Mouse (Mus musculus) spleen, postnatal 36 days (tissue): ENCODE results near the gene Clcn1.

Source experiments
- DNase-seq, 2 experiments: peaks; one replicate each; pipeline ENCODE4 v3.0.0; 2022; ENCODE audit warnings: low spot score in 2 of 2, mixed read lengths in 1 of 2

Clcn1 gene

DNA sequence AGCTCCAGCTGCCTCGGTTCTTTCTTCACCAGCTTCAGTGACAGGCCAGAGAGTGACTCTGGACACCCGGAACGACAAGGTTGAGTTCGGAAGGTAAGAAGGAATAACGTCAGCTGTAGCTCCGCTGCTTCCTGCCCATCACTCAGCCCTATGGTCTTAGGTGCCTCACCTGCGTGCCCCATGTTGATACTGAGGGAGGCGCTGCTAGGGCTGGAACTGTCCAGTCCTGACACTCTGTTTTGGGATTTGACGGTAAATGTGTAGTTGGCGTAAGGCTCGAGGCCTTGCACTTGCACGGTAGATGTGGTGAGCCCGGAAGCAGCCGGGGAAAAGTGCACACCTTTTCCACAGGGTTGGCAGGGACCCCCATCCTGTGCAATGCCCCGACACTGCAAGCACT is 78.1 kb downstream of the Clcn1 start:
- no peak for DNase-seq

DNA sequence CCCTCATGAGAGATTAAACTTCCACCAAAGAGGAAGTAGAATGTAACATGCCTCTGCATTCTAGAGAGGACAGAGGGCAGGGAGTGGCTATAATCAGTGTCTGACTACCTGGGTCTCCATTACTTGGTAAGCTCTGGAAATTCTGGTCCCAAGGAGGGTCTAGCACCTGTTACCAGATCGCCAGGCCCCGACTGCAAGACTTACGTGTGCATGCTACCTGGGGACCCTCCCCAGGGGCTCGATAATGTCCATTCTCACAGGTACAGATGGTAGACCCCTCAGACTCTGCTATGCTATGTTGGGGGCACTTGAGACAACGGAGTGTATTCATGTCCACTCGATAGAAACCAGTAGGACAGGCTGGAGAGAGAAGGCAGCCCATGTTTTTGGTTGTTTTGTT is 78.7 kb downstream of the Clcn1 start:
- no peak for DNase-seq
